Mouse (Mus musculus) hindbrain, postnatal 0 days (tissue): ENCODE measurements around the gene Anp32b. TPM values are rescaled to one million over a fixed set of nuclear protein-coding genes. Genes with fewer than 3 reads are reported as not detected.

Experiments used
- ATAC-seq: fragments of 200-750 bp; cut with Nextera tagmentation; 2 replicates; pipeline ENCODE4 v1.8.0; 2017; ENCODE audit warnings: mild to moderate bottlenecking, moderate TSS enrichment, moderate library complexity
- DNase-seq: peaks from one replicate; pipeline ENCODE4 v3.0.0-alpha.2; 2015; ENCODE audit warnings: low spot score
- H3K27ac ChIP-seq: fragments of 300-500 bp; sonication (generic); 2 replicates; pipeline ENCODE4 v1.5.1; 2014; ENCODE audit warnings: mild to moderate bottlenecking
- H3K27me3 ChIP-seq: fragments of 300-500 bp; sonication (generic); 2 replicates; pipeline ENCODE4 v1.6.1; 2014; ENCODE audit warnings: low read length, mixed read lengths; ENCODE audit not compliant: insufficient read depth
- H3K36me3 ChIP-seq: fragments of 300-500 bp; sonication (generic); 2 replicates; pipeline ENCODE4 v1.6.1; 2014; ENCODE audit warnings: low read length, mixed read lengths; ENCODE audit not compliant: insufficient read depth
- H3K4me1 ChIP-seq: fragments of 300-500 bp; sonication (generic); 2 replicates; pipeline ENCODE4 v1.6.1; 2014; ENCODE audit warnings: antibody characterized with exemption, low read length, mixed read lengths; ENCODE audit not compliant: insufficient read depth
- H3K4me2 ChIP-seq: fragments of 300-500 bp; sonication (generic); 2 replicates; pipeline ENCODE4 v1.6.1; 2014; ENCODE audit warnings: low read depth, mild to moderate bottlenecking, low read length, moderate library complexity, mixed read lengths
- H3K4me3 ChIP-seq: fragments of 300-500 bp; sonication (generic); 2 replicates; pipeline ENCODE4 v1.5.1; 2014; ENCODE audit warnings: low read length
- H3K9ac ChIP-seq: fragments of 300-500 bp; sonication (generic); replicated peaks from 2 replicates; pipeline ENCODE4 v1.6.1; 2014; ENCODE audit warnings: mild to moderate bottlenecking, low read length, moderate library complexity, mixed read lengths
- H3K9me3 ChIP-seq: fragments of 300-500 bp; sonication (generic); 2 replicates; pipeline ENCODE4 v1.6.1; 2016; ENCODE audit warnings: low read length, mixed read lengths
- CTCF ChIP-seq: IDR thresholded peaks from 2 replicates; pipeline ENCODE4 v1.5.1; 2016; ENCODE audit warnings: antibody characterized with exemption, control low read depth, low read depth
- WGBS: fragments of 180-500 bp; shearing (Covaris S2); extraction: QIAGEN DNeasy Blood & Tissue Kit; methylation state at CpG from one replicate; pipeline ENCODE4 v1.1.7; 2014; 5-methylcytosine and 5-hydroxymethylcytosine counted together
- polyA plus RNA-seq: library from polyadenylated mRNA; unstranded; fragments of >200 nt; fragmentation: Nextera tagmentation; extraction: Ambion mirVana; gene quantifications from 2 replicates; pipeline ENCODE4 v1.2.1, GENCODE M21; 2015
- total RNA-seq: library from RNA; depleted of rRNA; stranded (reverse); fragments of >200 nt; gene quantifications from 2 replicates; pipeline ENCODE4 v1.2.3, GENCODE M21; 2014

The Anp32b gene
- total and polyA plus RNA-seq, 2 experiments from 2014 or later = 2.3 to 68.7 TPM

DNA sequence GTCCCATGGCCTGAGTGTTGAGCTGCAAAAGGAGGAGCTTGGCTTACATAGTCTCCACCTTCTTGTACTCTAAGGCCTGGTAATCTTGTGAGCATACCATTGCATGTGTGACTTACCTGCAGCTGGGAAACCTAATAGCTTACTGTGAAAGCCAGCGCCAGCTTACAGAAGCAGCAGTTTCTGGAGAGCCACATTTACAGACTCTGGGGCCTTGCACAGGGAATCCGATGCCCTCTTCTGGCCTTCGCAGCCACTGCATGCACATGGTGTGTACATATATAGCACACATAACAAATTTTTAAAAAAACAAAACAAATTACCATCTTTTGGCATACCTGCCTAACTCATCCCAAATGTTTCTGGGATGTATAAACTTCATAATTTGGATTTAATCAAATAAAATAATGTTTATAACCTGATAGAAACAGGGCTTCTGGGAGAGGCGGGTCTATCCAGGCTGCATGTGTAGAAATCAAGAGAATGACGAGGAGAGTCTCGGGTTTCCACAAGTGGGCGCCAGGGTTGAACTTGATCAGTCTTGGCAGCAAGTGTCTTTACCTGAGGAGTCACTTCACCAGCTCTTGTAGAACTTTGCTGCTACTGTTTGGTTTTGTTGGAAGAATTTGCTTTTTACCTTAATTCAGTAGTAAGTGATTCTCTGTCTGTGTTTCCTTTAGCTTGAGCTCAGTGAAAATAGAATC is 12.6 kb downstream of the Anp32b start:
- Histone ChIP-seq H3K27me3 (no peaks in the 10 kb centered on the region), H3K27ac (no peak overlapping the region), H3K4me1 (no peaks in the 10 kb centered on the region), H3K4me3 (no peak overlapping the region), H3K36me3 (peaks cover 34% of the 10 kb centered on the region; the same call in 1 of the 2 replicates), H3K9me3 (no peaks in the 10 kb centered on the region), H3K9ac (no peak overlapping the region), H3K4me2 (no peak overlapping the region)
- TF ChIP-seq CTCF = peak; percentile 64
- ATAC-seq (peak; percentile 55; the same call in 1 of the 2 replicates), DNase-seq (peak; percentile 48)
- 87% methylated on average over 7 of the region's 7 CpGs for WGBS

- WGBS = 77% methylated on average over 3 of the region's 3 CpGs
- Histone ChIP-seq H3K9me3 (no peaks in the 10 kb centered on the region), H3K4me3 (no peak overlapping the region), H3K27ac (no peak overlapping the region), H3K36me3 (peaks cover 42% of the 10 kb centered on the region; the same call in 1 of the 2 replicates), H3K9ac (no peak overlapping the region), H3K27me3 (no peaks in the 10 kb centered on the region), H3K4me1 (no peaks in the 10 kb centered on the region), H3K4me2 (no peak overlapping the region)
- DNase-seq = peak; percentile 49
- ATAC-seq = peak; percentile 63; the same call in 1 of the 2 replicates
- peak; percentile 62 for TF ChIP-seq CTCF
Measured at GRCm38 (mm10) chr4:46465740-46466139, 15.0 kb downstream of the Anp32b start.

DNA sequence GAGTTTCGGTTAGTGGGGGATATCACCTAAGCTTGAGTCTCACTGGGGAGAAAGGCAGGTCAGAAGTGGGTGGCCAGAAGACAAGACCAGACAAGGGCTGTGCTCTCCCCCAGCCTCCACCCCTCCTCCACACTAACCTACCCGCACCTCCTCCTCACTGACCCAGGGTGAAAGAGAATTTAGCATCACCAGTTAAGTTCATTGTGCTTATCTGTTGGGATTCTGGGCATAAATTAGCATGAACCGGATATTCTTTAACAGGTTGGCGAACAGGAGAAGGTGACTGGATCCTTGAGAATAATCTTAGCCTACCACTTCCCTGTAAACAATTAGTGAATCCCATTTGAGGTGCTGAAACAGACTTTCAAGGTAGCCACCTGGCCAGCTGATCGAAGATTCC is 24.4 kb downstream of the Anp32b start:
- no peak overlapping the region for H3K27ac ChIP-seq
- no peak overlapping the region for H3K9ac ChIP-seq
- ATAC-seq (no peak), DNase-seq (no peak)
- H3K4me1 ChIP-seq = no peaks in the 10 kb centered on the region
- 95% methylated on average over 5 of the region's 5 CpGs for WGBS
- H3K36me3 ChIP-seq = peaks cover 24% of the 10 kb centered on the region; the same call in 1 of the 2 replicates
- no peak overlapping the region for H3K4me2 ChIP-seq
- no peak overlapping the region for H3K4me3 ChIP-seq
- TF ChIP-seq CTCF = no peak
- no peaks in the 10 kb centered on the region for H3K27me3 ChIP-seq
- no peaks in the 10 kb centered on the region for H3K9me3 ChIP-seq

DNA sequence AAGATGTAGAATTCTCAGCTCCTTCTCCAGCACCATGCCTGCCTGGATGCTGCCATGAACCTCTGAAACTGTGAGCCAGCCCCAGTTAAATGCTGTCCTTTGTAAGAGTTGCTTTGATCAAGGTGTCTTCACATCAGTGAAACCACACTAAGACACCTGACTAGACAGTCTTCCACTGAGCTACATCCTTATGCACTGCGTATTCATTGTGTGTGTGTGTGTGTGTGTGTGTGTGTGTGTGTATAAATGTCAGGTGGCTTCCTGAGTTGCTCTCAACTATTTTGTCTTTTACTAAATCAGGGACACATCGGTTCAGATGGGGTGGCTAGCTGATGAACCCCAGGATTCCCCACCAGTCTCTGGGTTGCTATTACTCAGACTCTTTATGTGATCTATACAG is 28.4 kb downstream of the Anp32b start:
- Histone ChIP-seq H3K4me3 (no peak overlapping the region), H3K27ac (no peak overlapping the region), H3K4me2 (no peak overlapping the region), H3K9me3 (no peaks in the 10 kb centered on the region), H3K4me1 (no peaks in the 10 kb centered on the region), H3K36me3 (peaks cover 4% of the 10 kb centered on the region; the same call in 1 of the 2 replicates), H3K27me3 (no peaks in the 10 kb centered on the region), H3K9ac (no peak overlapping the region)
- WGBS = 94% methylated on average over 2 of the region's 2 CpGs
- no peak for TF ChIP-seq CTCF
- no peak for ATAC-seq
- DNase-seq = no peak

GRCm38 (mm10) chr4:46485696-46486417 is 35.2 kb downstream of the Anp32b start:
- ATAC-seq (no peak), DNase-seq (no peak)
- Histone ChIP-seq H3K9me3 (no peaks in the 10 kb centered on the region), H3K4me2 (no peak overlapping the region), H3K4me1 (no peaks in the 10 kb centered on the region), H3K36me3 (no peaks in the 10 kb centered on the region), H3K9ac (no peak overlapping the region), H3K4me3 (no peak overlapping the region), H3K27me3 (no peaks in the 10 kb centered on the region), H3K27ac (no peak overlapping the region)
- 54% methylated on average over 14 of the region's 14 CpGs for WGBS
- TF ChIP-seq CTCF = no peak

DNA sequence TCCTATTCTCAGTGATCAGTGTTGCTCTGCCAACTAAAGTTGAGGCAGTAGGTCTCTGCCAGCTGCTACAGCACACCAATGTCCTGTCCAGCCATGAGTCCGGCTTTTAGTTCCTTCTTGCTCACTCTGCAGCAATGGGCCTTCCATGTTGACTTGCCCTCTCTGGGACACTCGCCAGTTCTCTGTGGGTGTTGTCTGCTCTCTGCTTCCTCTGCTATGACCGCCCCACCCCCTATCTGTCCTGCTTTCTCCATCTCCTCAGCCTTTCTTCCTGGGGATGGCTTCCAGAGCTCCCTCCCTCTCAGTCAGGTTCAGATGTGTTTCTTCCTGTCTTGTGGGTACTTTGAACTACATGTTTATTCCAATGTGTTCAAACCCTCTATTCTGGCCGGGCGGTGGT is 36.6 kb downstream of the Anp32b start:
- DNase-seq (no peak), ATAC-seq (no peak)
- H3K9ac ChIP-seq = no peak overlapping the region
- no peak overlapping the region for H3K4me2 ChIP-seq
- 81% methylated on average over 5 of the region's 5 CpGs for WGBS
- no peak overlapping the region for H3K27ac ChIP-seq
- H3K4me1 ChIP-seq = no peaks in the 10 kb centered on the region
- no peaks in the 10 kb centered on the region for H3K27me3 ChIP-seq
- no peaks in the 10 kb centered on the region for H3K9me3 ChIP-seq
- no peak overlapping the region for H3K4me3 ChIP-seq
- TF ChIP-seq CTCF = no peak
- no peaks in the 10 kb centered on the region for H3K36me3 ChIP-seq
